Mouse (Mus musculus) layer of hippocampus, adult 9-11 months (tissue): Measurements from ENCODE around the gene Gemin2.
"Not testable (repeated sequence)": the region's sequence is repeated elsewhere in the genome, so short reads cannot be mapped to it uniquely, and the experiment has no call there.

Experiments
- DNase-seq: peaks from one replicate; pipeline ENCODE4 v3.0.0; 2022

Gemin2 gene

GRCm38 (mm10) chr12:59013234-59013633 is at the start of gene Gemin2:
Gemin2 (plus strand) TSS chr12:59013393.
- DNase-seq = peak; percentile 93

GRCm38 (mm10) chr12:58964583-58964982 is 48.6 kb upstream of the Gemin2 start:
- DNase-seq = no peak

- DNase-seq = no peak
These were observed 36.2 kb upstream of the Gemin2 start for GRCm38 (mm10) chr12:58976966-58977365.

GRCm38 (mm10) chr12:58981178-58981661 is 32.0 kb upstream of the Gemin2 start:
- DNase-seq = not testable (repeated sequence)

- DNase-seq = no peak
These were observed 27.4 kb upstream of the Gemin2 start for GRCm38 (mm10) chr12:58985766-58986165.

GRCm38 (mm10) chr12:59010482-59010881 is 2.7 kb upstream of the Gemin2 start:
- no peak for DNase-seq

GRCm38 (mm10) chr12:59011275-59011843 is 1.8 kb upstream of the Gemin2 start:
- DNase-seq = no peak

- DNase-seq = peak; percentile 99
These were observed 1.1 kb upstream of the Gemin2 start, which contains the start of gene Sec23a for GRCm38 (mm10) chr12:59011844-59012709. Sec23a (minus strand) TSS chr12:59012017.

- DNase-seq = no peak
These were observed 492 bp upstream of the Gemin2 start for GRCm38 (mm10) chr12:59012710-59013091.

- DNase-seq = no peak
These were observed 4.8 kb downstream of the Gemin2 start for GRCm38 (mm10) chr12:59017970-59018369.

GRCm38 (mm10) chr12:59019891-59020290 is 6.7 kb downstream of the Gemin2 start:
- no peak for DNase-seq

- no peak for DNase-seq
These were observed 8.1 kb downstream of the Gemin2 start for GRCm38 (mm10) chr12:59021306-59021705.

- DNase-seq = no peak
These were observed 18.9 kb downstream of the Gemin2 start for GRCm38 (mm10) chr12:59032101-59032500.

GRCm38 (mm10) chr12:59039162-59039970 is 26.2 kb downstream of the Gemin2 start:
- DNase-seq = no peak

GRCm38 (mm10) chr12:59039971-59040844 is 27.0 kb downstream of the Gemin2 start:
- no peak for DNase-seq

- no peak for DNase-seq
These were observed 27.7 kb downstream of the Gemin2 start for GRCm38 (mm10) chr12:59040851-59041250.

GRCm38 (mm10) chr12:59052470-59052869 is 39.3 kb downstream of the Gemin2 start:
- no peak for DNase-seq

- no peak for DNase-seq
These were observed 40.0 kb downstream of the Gemin2 start for GRCm38 (mm10) chr12:59053166-59053565.

- DNase-seq = no peak
These were observed 40.8 kb downstream of the Gemin2 start for GRCm38 (mm10) chr12:59053976-59054375.

GRCm38 (mm10) chr12:59055196-59055850 is 42.1 kb downstream of the Gemin2 start:
- no peak for DNase-seq

GRCm38 (mm10) chr12:59056222-59056621 is 43.0 kb downstream of the Gemin2 start:
- no peak for DNase-seq

GRCm38 (mm10) chr12:59058242-59058641 is 45.0 kb downstream of the Gemin2 start:
- not testable (repeated sequence) for DNase-seq
